Mouse (Mus musculus) liver, postnatal 0 days (tissue): ENCODE results near the gene Pdzrn3.

Source experiments
- CTCF ChIP-seq: sonication (generic); IDR thresholded peaks from 2 replicates; pipeline ENCODE4 v1.5.1; 2016; ENCODE audit warnings: antibody characterized with exemption, low read depth
- EP300 ChIP-seq: IDR thresholded peaks from 2 replicates; pipeline ENCODE4 v1.6.1; 2016; ENCODE audit warnings: antibody characterized with exemption, low read depth, mild to moderate bottlenecking

DNA sequence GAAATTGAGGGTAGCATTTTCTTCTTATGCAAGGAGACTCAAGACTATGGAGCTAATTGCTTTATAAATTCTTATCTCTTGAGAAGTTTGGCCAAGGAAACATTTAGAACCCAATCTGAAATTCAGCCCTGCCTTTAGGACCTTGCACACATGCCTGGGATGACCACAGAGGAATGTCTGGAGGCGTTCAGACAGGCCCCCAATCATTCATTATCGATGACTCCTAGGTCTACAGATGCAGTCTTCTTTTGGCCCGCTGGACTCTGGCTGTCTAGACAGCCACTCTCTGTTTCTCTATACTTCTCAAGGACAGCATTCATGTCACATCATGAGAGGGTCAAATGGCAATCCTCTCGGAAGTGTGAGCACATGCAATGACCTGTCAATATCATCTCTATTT lies 15.4 kb downstream of the Pdzrn3 start:
- no peak for TF ChIP-seq EP300
- no peak for TF ChIP-seq CTCF
